Mouse (Mus musculus): ENCODE results near the gene Rhoq.

- TF ChIP-seq CTCF (IDR thresholded peaks at IDR 0.05) (no peak), EP300 (IDR thresholded peaks at IDR 0.05) (no peak)
Measured at GRCm38 (mm10) chr17:86969582-86969981, 6.7 kb downstream of the Rhoq start.

Measured in lung, postnatal 0 days (tissue).